Comparison of ENCODE assay signal across 15 mouse cellular contexts in the genomic region with DNA sequence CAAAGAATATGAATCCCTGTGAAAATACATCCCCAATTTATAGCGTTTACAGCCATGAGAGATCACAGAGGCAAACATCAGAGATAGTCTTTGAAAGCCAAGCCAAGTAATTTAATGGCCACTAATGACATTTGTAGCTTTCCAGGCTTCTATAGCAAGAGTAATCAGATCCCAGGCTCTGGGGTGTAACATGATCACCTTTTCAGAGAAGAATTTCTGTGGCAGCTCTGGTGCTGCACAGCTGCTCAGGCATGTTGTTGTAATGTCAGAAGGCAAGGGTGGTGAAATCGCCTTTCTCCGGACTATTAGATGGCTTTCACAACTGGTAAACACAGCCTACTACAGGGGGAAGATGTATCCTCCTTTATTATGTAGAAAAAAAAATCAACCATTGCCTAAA.
DNase-seq lines count a peak whose midpoint lies in the region; ATAC-seq and TF ChIP-seq lines count a peak whose summit lies in the region.
"Had no signal": no experiment of that assay in that cellular context is flagged by ENCODE, and none has a peak within 500 bp of the region (broad histone marks: within the 10 kb centered on the region; RNA-seq: fewer than 3 reads in every experiment).

No protein-coding gene starts in this region.

- no peak overlapping the region for H3K9ac ChIP-seq in kidney, embryonic 16.5 days (replicated peaks; ENCODE audit: low read length)
- H3K9ac ChIP-seq in embryonic facial prominence, embryonic 14.5 days (ENCODE audit: low read depth, low read length) = no peak overlapping the region
- H3K9ac ChIP-seq: heart, embryonic 13.5 days; hindbrain, embryonic 15.5 days; liver, embryonic 14.5 days had no signal

- H3K4me3 ChIP-seq in kidney, embryonic 16.5 days (ENCODE audit: low read length) = no peak overlapping the region
- no peak overlapping the region for H3K4me3 ChIP-seq in cortical plate, adult 2 months (ENCODE audit: insufficient read depth, low read length)
- no peak overlapping the region for H3K4me3 ChIP-seq in embryonic facial prominence, embryonic 14.5 days (ENCODE audit: low read depth, low read length)
- H3K4me3 ChIP-seq: gastrocnemius, adult 2 months; heart, embryonic 13.5 days; hindbrain, embryonic 15.5 days; left cerebral cortex, adult 2 months had no signal

- 11% methylated on average over 3 of the region's 3 CpGs for WGBS in kidney, embryonic 16.5 days
- 10% methylated on average over 3 of the region's 3 CpGs for WGBS in embryonic facial prominence, embryonic 14.5 days

- peaks cover 4% of the 10 kb centered on the region; the same call in 1 of the 2 replicates for H3K36me3 ChIP-seq in kidney, embryonic 16.5 days (ENCODE audit: insufficient read depth, low read length)
- H3K36me3 ChIP-seq in embryonic facial prominence, embryonic 14.5 days (ENCODE audit: control insufficient read depth, insufficient read depth, low read length) = 0 out of 2 replicates have a peak, but pooled peaks cover 7% of the 10 kb centered on the region
- H3K36me3 ChIP-seq: hindbrain, embryonic 15.5 days had no signal

- H3K4me2 ChIP-seq in kidney, embryonic 16.5 days (replicated peaks; ENCODE audit: low read depth, low read length) = no peak overlapping the region
- H3K4me2 ChIP-seq in embryonic facial prominence, embryonic 14.5 days (ENCODE audit: low read depth, low read length) = no peak overlapping the region
- H3K4me2 ChIP-seq: heart, embryonic 13.5 days; hindbrain, embryonic 15.5 days had no signal

- TF ChIP-seq CTCF in cortical plate, adult 2 months (IDR thresholded peaks at IDR 0.05; ENCODE audit: extremely low read depth, insufficient read depth, low read length) = no peak

- H3K27me3 ChIP-seq in kidney, embryonic 16.5 days (ENCODE audit: insufficient read depth, low read length) = no peaks in the 10 kb centered on the region
- no peaks in the 10 kb centered on the region for H3K27me3 ChIP-seq in embryonic facial prominence, embryonic 14.5 days (replicated peaks; ENCODE audit: control insufficient read depth, insufficient read depth, low read length)
- H3K27me3 ChIP-seq: heart, embryonic 13.5 days; hindbrain, embryonic 15.5 days had no signal

- ATAC-seq in kidney, embryonic 16.5 days (ENCODE audit: low FRiP score, low TSS enrichment) = peak; percentile 91
- ATAC-seq in embryonic facial prominence, embryonic 14.5 days (ENCODE audit: low read depth) = peak; percentile 92

- intact Hi-C loops in heart, postnatal 36 days (cut with DNase I) = no loop called here

- TF ChIP-seq POLR2A in cortical plate, adult 2 months (IDR thresholded peaks at IDR 0.05; ENCODE audit: extremely low read depth, insufficient read depth, low read length) = no peak

- H3K27ac ChIP-seq in kidney, embryonic 16.5 days (ENCODE audit: low read length) = 0 out of 2 replicates have a peak overlapping the region, but pooled peaks have one; percentile 20
- H3K27ac ChIP-seq in cortical plate, adult 2 months (ENCODE audit: insufficient read depth, low read length) = 0 out of 2 replicates have a peak overlapping the region, but pooled peaks have one; percentile 13
- peak overlapping the region; percentile 71 for H3K27ac ChIP-seq in embryonic facial prominence, embryonic 14.5 days (replicated peaks; ENCODE audit: low read depth, low read length)
- H3K27ac ChIP-seq: gastrocnemius, adult 2 months; heart, embryonic 13.5 days; hindbrain, embryonic 15.5 days; liver, embryonic 14.5 days; macrophage had no signal

- H3K9me3 ChIP-seq in kidney, embryonic 16.5 days (ENCODE audit: low read length) = no peaks in the 10 kb centered on the region
- no peaks in the 10 kb centered on the region for H3K9me3 ChIP-seq in embryonic facial prominence, embryonic 14.5 days (ENCODE audit: control insufficient read depth, low read length)
- H3K9me3 ChIP-seq: heart, embryonic 13.5 days; hindbrain, embryonic 15.5 days had no signal

- no peak for DNase-seq in kidney, adult 8-10 months
- DNase-seq in embryonic facial prominence, embryonic 14.5 days (ENCODE audit: low spot score) = peak; percentile 89
- peak; percentile 52 for DNase-seq in mesoderm, embryonic 11.5 days (ENCODE audit: low read depth, low spot score)
- no peak for DNase-seq in layer of hippocampus, adult 8-10 months (ENCODE audit: low spot score in 2 of 2)
- no peak for DNase-seq in heart, postnatal 36 days
- DNase-seq: adrenal gland, postnatal 14 days; gastrocnemius, adult 2 months; kidney, postnatal 4 days had no signal

- no peaks in the 10 kb centered on the region for H3K4me1 ChIP-seq in kidney, embryonic 16.5 days (ENCODE audit: insufficient read depth, low read length)
- H3K4me1 ChIP-seq in cortical plate, adult 2 months (ENCODE audit: control insufficient read depth, insufficient read depth, low read length) = peaks cover 2% of the 10 kb centered on the region; the same call in 1 of the 2 replicates
- H3K4me1 ChIP-seq in embryonic facial prominence, embryonic 14.5 days (ENCODE audit: control insufficient read depth, insufficient read depth, low read length) = peaks cover 24% of the 10 kb centered on the region
- H3K4me1 ChIP-seq: hindbrain, embryonic 15.5 days had no signal

Comparison
In these comparisons a context has a peak if more than half of its experiments do, and no peak if none do; other contexts are left out.
1. H3K27ac ChIP-seq: peak in every context shown above with its lines; median percentile 71 in embryonic facial prominence, embryonic 14.5 days; 20 in kidney, embryonic 16.5 days; 13 in cortical plate, adult 2 months.
2. DNase-seq: peak in embryonic facial prominence, embryonic 14.5 days (single experiment) and mesoderm, embryonic 11.5 days (single experiment); none in kidney, adult 8-10 months (0 of 2), layer of hippocampus, adult 8-10 months (0 of 2) and heart, postnatal 36 days (0 of 2).